Mouse (Mus musculus) embryonic facial prominence, embryonic 11.5 days (tissue): Measurements from ENCODE around the gene Odf3b. TPM values are rescaled to one million over a fixed set of nuclear protein-coding genes. Genes with fewer than 3 reads are reported as not detected.

Experiments used
- ATAC-seq: fragments of 200-750 bp; cut with Nextera tagmentation; replicated peaks from 2 replicates; pipeline ENCODE4 v1.8.0; 2017; ENCODE audit warnings: low read depth; ENCODE audit not compliant: insufficient number of reproducible peaks, low FRiP score, low TSS enrichment
- DNase-seq: peaks from one replicate; pipeline ENCODE4 v3.0.0-alpha.2; 2015; ENCODE audit warnings: low spot score
- H3K27ac ChIP-seq: fragments of 300-500 bp; sonication (generic); replicated peaks from 2 replicates; pipeline ENCODE4 v1.5.1; 2014; ENCODE audit warnings: mild to moderate bottlenecking, low read depth, low read length, control low read depth
- H3K27me3 ChIP-seq: fragments of 300-500 bp; sonication (generic); 2 replicates; pipeline ENCODE4 v1.6.1; 2014; ENCODE audit warnings: mild to moderate bottlenecking, low read length, moderate library complexity, mixed read lengths; ENCODE audit not compliant: control insufficient read depth, insufficient read depth
- H3K36me3 ChIP-seq: fragments of 300-500 bp; sonication (generic); replicated peaks from 2 replicates; pipeline ENCODE4 v1.6.1; 2014; ENCODE audit warnings: low read depth, mild to moderate bottlenecking, low read length, moderate library complexity, mixed read lengths; ENCODE audit not compliant: control insufficient read depth, insufficient read depth
- H3K4me1 ChIP-seq: fragments of 300-500 bp; sonication (generic); 2 replicates; pipeline ENCODE4 v1.6.1; 2014; ENCODE audit warnings: low read length, mixed read lengths; ENCODE audit not compliant: control insufficient read depth, insufficient read depth
- H3K4me2 ChIP-seq: fragments of 300-500 bp; sonication (generic); 2 replicates; pipeline ENCODE4 v1.6.1; 2014; ENCODE audit warnings: low read depth, mild to moderate bottlenecking, control low read depth, low read length, moderate library complexity
- H3K4me3 ChIP-seq: fragments of 300-500 bp; sonication (generic); 2 replicates; pipeline ENCODE4 v1.5.1; 2014; ENCODE audit warnings: low read depth, low read length, control low read depth
- H3K9ac ChIP-seq: fragments of 300-500 bp; sonication (generic); replicated peaks from 2 replicates; pipeline ENCODE4 v1.6.1; 2014; ENCODE audit warnings: mild to moderate bottlenecking, control low read depth, low read length
- H3K9me3 ChIP-seq: fragments of 300-500 bp; sonication (generic); replicated peaks from 2 replicates; pipeline ENCODE4 v1.6.1; 2016; ENCODE audit warnings: mild to moderate bottlenecking, low read length, inconsistent platforms, mixed read lengths; ENCODE audit not compliant: control insufficient read depth
- WGBS: fragments of 180-500 bp; shearing (Covaris S2); extraction: QIAGEN DNeasy Blood & Tissue Kit; methylation state at CpG from one replicate; pipeline ENCODE4 v1.1.7; 2014; 5-methylcytosine and 5-hydroxymethylcytosine counted together
- polyA plus RNA-seq: library from polyadenylated mRNA; unstranded; fragments of >200 nt; fragmentation: Nextera tagmentation; extraction: Ambion mirVana; gene quantifications from 2 replicates; pipeline ENCODE4 v1.2.1, GENCODE M21; 2014

Odf3b gene
- polyA plus RNA-seq, 1 experiment from 2014 or later = 0.38 TPM

GRCm38 (mm10) chr15:89406691-89407090 lies 27.6 kb upstream of the Odf3b start:
- H3K9ac ChIP-seq = no peak overlapping the region
- ATAC-seq (no peak), DNase-seq (no peak)
- H3K4me2 ChIP-seq = no peak overlapping the region
- no peaks in the 10 kb centered on the region for H3K4me1 ChIP-seq
- no peaks in the 10 kb centered on the region for H3K27me3 ChIP-seq
- no peak overlapping the region for H3K4me3 ChIP-seq
- no peak overlapping the region for H3K27ac ChIP-seq
- H3K9me3 ChIP-seq = no peaks in the 10 kb centered on the region
- no peaks in the 10 kb centered on the region for H3K36me3 ChIP-seq

- H3K4me2 ChIP-seq = no peak overlapping the region
- H3K9me3 ChIP-seq = no peaks in the 10 kb centered on the region
- DNase-seq (no peak), ATAC-seq (no peak)
- H3K36me3 ChIP-seq = no peaks in the 10 kb centered on the region
- no peak overlapping the region for H3K4me3 ChIP-seq
- WGBS = 84% methylated on average over 10 of the region's 10 CpGs
- no peak overlapping the region for H3K9ac ChIP-seq
- no peaks in the 10 kb centered on the region for H3K4me1 ChIP-seq
- H3K27ac ChIP-seq = no peak overlapping the region
- H3K27me3 ChIP-seq = no peaks in the 10 kb centered on the region
These were observed 25.9 kb upstream of the Odf3b start for GRCm38 (mm10) chr15:89404831-89405623.

GRCm38 (mm10) chr15:89402471-89402870 lies 23.4 kb upstream of the Odf3b start:
- Histone ChIP-seq H3K27ac (no peak overlapping the region), H3K27me3 (no peaks in the 10 kb centered on the region), H3K9me3 (no peaks in the 10 kb centered on the region), H3K4me3 (no peak overlapping the region), H3K9ac (no peak overlapping the region), H3K36me3 (no peaks in the 10 kb centered on the region), H3K4me1 (no peaks in the 10 kb centered on the region), H3K4me2 (no peak overlapping the region)
- ATAC-seq (no peak), DNase-seq (no peak)
- WGBS = 70% methylated on average over 1 of the region's 1 CpGs

DNA sequence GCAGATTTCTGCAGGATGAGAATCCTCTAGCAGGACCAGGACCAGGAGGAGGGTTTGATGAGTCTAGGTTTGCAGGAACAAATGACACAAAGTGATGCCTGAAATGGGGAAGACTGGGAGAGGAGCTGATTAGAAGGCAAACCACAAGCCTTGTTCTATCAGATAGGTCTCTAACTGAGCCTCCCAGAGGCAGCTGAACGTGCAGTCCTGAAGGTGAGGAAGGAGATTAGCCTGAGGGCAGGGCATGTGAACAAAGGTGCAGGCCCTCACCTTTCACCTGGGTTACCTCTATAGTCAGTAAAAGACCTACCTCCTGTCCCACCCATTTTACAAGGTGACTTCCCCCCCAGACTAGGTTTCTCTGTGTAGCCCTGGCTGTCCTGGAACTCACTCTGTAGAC lies 20.6 kb upstream of the Odf3b start:
- H3K4me2 ChIP-seq = no peak overlapping the region
- ATAC-seq (no peak), DNase-seq (no peak)
- no peaks in the 10 kb centered on the region for H3K4me1 ChIP-seq
- H3K9me3 ChIP-seq = no peaks in the 10 kb centered on the region
- no peaks in the 10 kb centered on the region for H3K36me3 ChIP-seq
- H3K27ac ChIP-seq = no peak overlapping the region
- no peaks in the 10 kb centered on the region for H3K27me3 ChIP-seq
- WGBS = 82% methylated on average over 1 of the region's 1 CpGs
- no peak overlapping the region for H3K4me3 ChIP-seq
- H3K9ac ChIP-seq = no peak overlapping the region

GRCm38 (mm10) chr15:89398146-89398545 lies 19.1 kb upstream of the Odf3b start:
- no peak overlapping the region for H3K4me2 ChIP-seq
- H3K27me3 ChIP-seq = no peaks in the 10 kb centered on the region
- H3K4me1 ChIP-seq = no peaks in the 10 kb centered on the region
- ATAC-seq = no peak
- H3K4me3 ChIP-seq = no peak overlapping the region
- 87% methylated on average over 2 of the region's 2 CpGs for WGBS
- H3K9me3 ChIP-seq = no peaks in the 10 kb centered on the region
- no peak for DNase-seq
- no peaks in the 10 kb centered on the region for H3K36me3 ChIP-seq
- no peak overlapping the region for H3K27ac ChIP-seq
- no peak overlapping the region for H3K9ac ChIP-seq

GRCm38 (mm10) chr15:89396883-89397282 lies 17.8 kb upstream of the Odf3b start:
- no peak for DNase-seq
- ATAC-seq = no peak

DNA sequence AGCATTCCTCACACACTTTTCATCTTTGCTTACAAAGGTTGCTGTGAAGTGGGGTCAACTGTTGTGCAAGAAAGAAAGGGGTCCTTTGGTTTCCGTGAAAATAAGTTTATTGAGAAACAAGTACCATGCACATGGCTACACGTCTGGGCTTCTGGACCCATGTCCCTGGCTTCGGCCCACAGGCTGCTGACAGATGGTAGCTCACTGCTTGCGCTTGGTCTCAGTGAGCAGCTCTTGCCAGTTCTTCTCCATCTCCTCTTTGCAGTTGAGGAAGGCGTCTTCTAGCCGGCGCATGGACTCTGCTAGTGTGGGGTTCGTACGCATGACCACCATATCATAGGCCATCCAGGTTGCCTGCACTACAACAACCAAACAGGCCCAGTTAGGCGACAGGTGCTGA lies 11.0 kb upstream of the Odf3b start:
- no peaks in the 10 kb centered on the region for H3K27me3 ChIP-seq
- WGBS = 93% methylated on average over 10 of the region's 10 CpGs
- H3K9me3 ChIP-seq = no peaks in the 10 kb centered on the region
- H3K9ac ChIP-seq = no peak overlapping the region
- H3K4me2 ChIP-seq = no peak overlapping the region
- no peak overlapping the region for H3K27ac ChIP-seq
- H3K4me3 ChIP-seq = no peak overlapping the region
- H3K4me1 ChIP-seq = no peaks in the 10 kb centered on the region
- DNase-seq = no peak
- ATAC-seq = no peak
- no peaks in the 10 kb centered on the region for H3K36me3 ChIP-seq

More at GRCm38 (mm10) chr15:89396883-89397282, 17.8 kb upstream of the Odf3b start:
- H3K4me3 ChIP-seq = no peak overlapping the region
- no peaks in the 10 kb centered on the region for H3K4me1 ChIP-seq
- no peaks in the 10 kb centered on the region for H3K36me3 ChIP-seq
- 89% methylated on average over 4 of the region's 4 CpGs for WGBS
- H3K9ac ChIP-seq = no peak overlapping the region
- no peaks in the 10 kb centered on the region for H3K9me3 ChIP-seq
- H3K27me3 ChIP-seq = no peaks in the 10 kb centered on the region
- H3K27ac ChIP-seq = no peak overlapping the region
- H3K4me2 ChIP-seq = no peak overlapping the region

- Histone ChIP-seq H3K27me3 (no peaks in the 10 kb centered on the region), H3K4me3 (no peak overlapping the region), H3K4me1 (no peaks in the 10 kb centered on the region), H3K27ac (no peak overlapping the region), H3K36me3 (no peaks in the 10 kb centered on the region), H3K4me2 (no peak overlapping the region), H3K9ac (no peak overlapping the region), H3K9me3 (no peaks in the 10 kb centered on the region)
- no peak for ATAC-seq
- 36% methylated on average over 12 of the region's 12 CpGs for WGBS
- no peak for DNase-seq
These were observed 8.0 kb upstream of the Odf3b start for GRCm38 (mm10) chr15:89387127-89387526.
